Comparison of ENCODE assay signal across 18 mouse cellular contexts in the genomic region with DNA sequence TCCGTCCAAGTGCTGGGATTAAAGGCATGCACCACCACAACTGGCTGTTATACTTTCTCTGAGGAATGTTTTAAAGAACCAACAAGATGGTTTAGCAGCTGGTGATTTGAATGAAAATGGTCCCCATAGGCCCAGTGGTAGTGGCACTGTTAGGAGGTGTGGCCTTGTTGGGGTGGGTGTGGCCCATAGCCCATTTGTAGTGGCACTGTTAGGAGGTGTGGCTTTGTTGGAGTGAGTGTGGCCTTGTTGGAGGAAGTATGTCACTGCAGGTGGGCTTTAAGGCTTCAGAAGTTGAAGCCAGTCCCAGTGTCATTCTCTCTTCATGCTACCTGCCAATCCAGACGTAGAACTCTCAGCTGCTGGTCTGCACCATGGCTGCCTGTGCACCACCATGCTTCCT.
"Had no signal": no experiment of that assay in that cellular context is flagged by ENCODE, and none has a peak within 500 bp of the region (broad histone marks: within the 10 kb centered on the region; RNA-seq: fewer than 3 reads in every experiment).

No protein-coding gene starts in this region.

- H3K4me2 ChIP-seq: limb, embryonic 12.5 days; limb, embryonic 15.5 days; midbrain, embryonic 12.5 days; midbrain, embryonic 15.5 days; neural tube, embryonic 12.5 days; neural tube, embryonic 15.5 days had no signal

- ATAC-seq: midbrain, embryonic 15.5 days had no signal

- H3K27me3 ChIP-seq: limb, embryonic 12.5 days; limb, embryonic 15.5 days; midbrain, embryonic 12.5 days; midbrain, embryonic 15.5 days; neural tube, embryonic 12.5 days; neural tube, embryonic 15.5 days had no signal

- DNase-seq: kidney, adult 18-20 months; kidney, adult 9 months; kidney, postnatal 14 days; kidney, postnatal 4 days; left cerebral cortex, postnatal 4 days; lung, adult 2 months; lung, postnatal 14 days; lung, postnatal 4 days; retina, postnatal 1 day; thymus, adult 18-20 months; thymus, postnatal 36 days had no signal

- H3K9ac ChIP-seq: limb, embryonic 12.5 days; limb, embryonic 15.5 days; liver, embryonic 14.5 days; midbrain, embryonic 12.5 days; midbrain, embryonic 15.5 days; neural tube, embryonic 12.5 days; neural tube, embryonic 15.5 days had no signal

- H3K4me3 ChIP-seq: limb, embryonic 12.5 days; limb, embryonic 15.5 days; midbrain, embryonic 12.5 days; midbrain, embryonic 15.5 days; neural tube, embryonic 12.5 days; neural tube, embryonic 15.5 days had no signal

- H3K27ac ChIP-seq: limb, embryonic 15.5 days; liver, embryonic 14.5 days; midbrain, embryonic 12.5 days; midbrain, embryonic 15.5 days; neural tube, embryonic 12.5 days; neural tube, embryonic 15.5 days had no signal

- H3K4me1 ChIP-seq: midbrain, embryonic 12.5 days; midbrain, embryonic 15.5 days; neural tube, embryonic 12.5 days had no signal

- H3K9me3 ChIP-seq: limb, embryonic 15.5 days; midbrain, embryonic 12.5 days; midbrain, embryonic 15.5 days; neural tube, embryonic 12.5 days; neural tube, embryonic 15.5 days had no signal

- H3K36me3 ChIP-seq: limb, embryonic 15.5 days; midbrain, embryonic 12.5 days; midbrain, embryonic 15.5 days; neural tube, embryonic 12.5 days; neural tube, embryonic 15.5 days had no signal
